Mouse (Mus musculus) kidney, adult 2 months (tissue): ENCODE measurements around the gene Erich3.

ENCODE experiments used
- CTCF ChIP-seq: fragments of 200-500 bp; conservative IDR thresholded peaks from 2 replicates; pipeline ENCODE4 v1.5.1; 2011; ENCODE audit warnings: low read depth, mild to moderate bottlenecking, control low read depth, low read length, moderate library complexity, mixed read lengths; ENCODE audit not compliant: insufficient read depth, insufficient read length
- POLR2A ChIP-seq: fragments of 200-500 bp; IDR thresholded peaks from one replicate; pipeline ENCODE4 v1.6.1; 2011; ENCODE audit warnings: low read depth, low read length, control low read depth

DNA sequence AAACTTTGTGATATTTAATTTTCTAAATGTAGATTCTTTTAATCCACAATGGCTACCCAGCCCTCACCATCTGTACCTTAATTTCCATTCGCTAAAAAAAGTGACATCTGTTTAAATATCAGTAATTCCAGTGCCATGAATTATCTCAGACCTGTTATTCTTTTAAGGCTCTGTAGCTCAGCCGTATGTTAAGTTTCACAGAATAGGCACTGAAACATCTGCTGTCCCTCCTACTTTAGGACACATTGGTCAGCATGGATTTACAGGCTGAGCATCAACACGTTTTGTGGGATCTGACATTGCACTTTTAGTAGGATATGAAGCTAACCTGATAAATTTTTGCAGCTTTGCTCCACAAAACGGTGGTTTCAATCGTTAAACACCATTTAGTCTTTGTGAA, 35.2 kb downstream of the Erich3 start:
- TF ChIP-seq CTCF = no peak
- no peak for TF ChIP-seq POLR2A
